Mouse (Mus musculus) skeletal muscle tissue, adult 2 months (tissue): ENCODE measurements around the gene Sept3.
"Not testable (repeated sequence)": the region's sequence is repeated elsewhere in the genome, so short reads cannot be mapped to it uniquely, and the experiment has no call there.

Source experiments
- DNase-seq: peaks from one replicate; pipeline ENCODE4 v3.0.0-alpha.2; 2012; ENCODE audit warnings: low read depth, low spot score

The Sept3 gene

GRCm38 (mm10) chr15:82274593-82274926 lies at the start of gene Sept3:
TSS of gene Sept3 (plus strand) at chr15:82274893.
- DNase-seq: no peak

- no peak for DNase-seq
These were observed 48.9 kb upstream of the Sept3 start for GRCm38 (mm10) chr15:82225769-82226168.

GRCm38 (mm10) chr15:82229542-82230045 lies 45.1 kb upstream of the Sept3 start:
- no peak for DNase-seq

GRCm38 (mm10) chr15:82230098-82230611 lies 44.5 kb upstream of the Sept3 start:
- no peak for DNase-seq

DNA sequence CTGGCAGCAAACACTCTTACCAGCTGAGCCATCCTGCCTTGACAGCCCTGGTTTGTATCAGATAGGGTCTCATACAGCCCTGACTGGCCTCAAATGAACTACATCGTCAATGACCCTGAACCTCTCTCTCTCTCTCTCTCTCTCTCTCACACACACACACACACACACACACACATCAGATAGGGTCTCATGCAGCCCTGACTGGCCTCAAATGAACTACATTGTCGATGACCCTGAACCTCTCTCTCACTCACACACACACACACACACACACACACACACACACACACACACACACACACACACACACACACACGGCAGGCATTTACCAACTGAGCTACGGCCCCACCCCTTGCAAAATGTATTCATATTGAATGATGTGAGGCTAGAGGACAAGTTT lies 43.6 kb upstream of the Sept3 start:
- DNase-seq: no peak

GRCm38 (mm10) chr15:82231591-82232378 lies 42.9 kb upstream of the Sept3 start:
- peak; percentile 61 for DNase-seq

- DNase-seq: no peak
These were observed 42.0 kb upstream of the Sept3 start for GRCm38 (mm10) chr15:82232651-82233050.

- no peak for DNase-seq
These were observed 39.0 kb upstream of the Sept3 start for GRCm38 (mm10) chr15:82235661-82236060.

DNA sequence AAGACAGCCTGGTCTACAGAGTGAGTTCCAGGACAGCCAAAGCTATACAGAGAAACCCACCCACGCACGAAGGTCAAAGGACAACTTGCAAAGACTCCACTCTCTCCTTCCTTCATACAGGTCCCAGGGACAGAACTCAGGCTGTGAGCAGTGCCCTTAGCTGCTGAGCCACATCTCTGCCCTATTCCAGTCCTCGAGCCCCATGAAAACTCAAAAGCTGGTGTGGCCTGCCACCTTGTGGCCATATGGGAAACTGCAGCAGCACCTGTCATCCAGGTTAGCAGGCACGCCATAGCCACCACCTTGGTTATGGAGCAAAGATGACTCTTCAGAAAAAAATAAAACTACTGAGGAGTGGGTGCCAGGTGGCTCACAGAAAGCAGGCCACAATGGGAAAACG lies 38.1 kb upstream of the Sept3 start:
- peak; percentile 67 for DNase-seq

DNA sequence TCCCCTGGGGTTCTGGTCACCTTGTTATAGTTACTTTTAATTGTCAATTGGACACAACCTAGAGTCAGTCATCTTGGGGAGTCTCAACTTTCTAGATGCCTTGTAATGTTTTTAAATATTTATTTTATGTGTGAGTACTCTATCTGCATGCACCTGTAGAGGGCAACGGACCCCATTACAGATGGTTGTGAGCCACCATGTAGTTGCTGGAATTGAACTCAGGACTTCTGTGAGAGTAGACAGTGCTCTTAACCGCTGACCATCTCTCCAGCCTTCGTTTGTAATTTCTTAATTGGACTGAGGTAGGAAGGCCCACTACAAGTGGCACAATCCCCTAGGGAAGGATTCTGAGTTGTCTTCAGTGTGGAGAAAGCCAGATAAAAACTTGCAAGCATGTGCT lies 31.4 kb upstream of the Sept3 start:
- no peak for DNase-seq

- DNase-seq: no peak
These were observed 31.0 kb upstream of the Sept3 start for GRCm38 (mm10) chr15:82243742-82244114.

DNA sequence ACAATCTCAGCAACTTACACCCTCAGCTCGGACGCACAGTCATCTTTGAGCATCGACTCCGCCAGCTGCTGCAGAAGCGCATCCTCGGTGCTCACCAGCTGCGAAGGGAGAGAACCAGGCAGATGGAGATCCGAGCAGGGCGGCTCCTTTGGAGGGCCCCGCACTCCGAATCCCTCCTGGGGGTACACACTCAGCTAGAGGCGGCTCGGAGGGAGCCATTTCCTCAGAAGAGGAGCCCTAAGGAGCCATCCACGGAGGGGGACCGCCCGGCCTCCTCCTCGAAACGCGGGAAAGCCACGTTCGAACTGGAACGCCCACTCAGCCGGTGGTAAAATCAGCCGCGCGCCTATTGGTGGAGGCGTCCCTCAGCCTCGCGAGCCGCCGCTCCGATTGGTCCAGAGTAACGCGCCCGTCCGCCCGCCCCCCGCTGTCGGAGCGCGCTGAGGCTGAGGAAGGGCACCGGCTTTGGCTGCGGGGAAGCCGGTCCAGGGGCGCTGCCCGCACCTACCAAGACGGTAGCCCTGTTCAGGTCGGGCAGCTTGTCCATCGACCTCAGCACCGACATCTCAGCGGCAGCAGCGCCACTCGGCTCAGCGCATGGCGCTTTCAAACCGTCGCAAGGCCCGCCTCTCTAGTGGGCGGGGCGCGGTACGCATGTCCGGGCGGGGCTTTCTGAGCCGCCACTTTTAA lies 30.4 kb upstream of the Sept3 start, which contains the start of gene Cenpm:
Gene Cenpm (minus strand): TSS at position 634 of the 690 bp plus-strand sequence.
- DNase-seq: peak; percentile 70

GRCm38 (mm10) chr15:82244805-82245161 lies 29.9 kb upstream of the Sept3 start:
- not testable (repeated sequence) for DNase-seq

GRCm38 (mm10) chr15:82247131-82247776 lies 27.4 kb upstream of the Sept3 start:
- no peak for DNase-seq

DNA sequence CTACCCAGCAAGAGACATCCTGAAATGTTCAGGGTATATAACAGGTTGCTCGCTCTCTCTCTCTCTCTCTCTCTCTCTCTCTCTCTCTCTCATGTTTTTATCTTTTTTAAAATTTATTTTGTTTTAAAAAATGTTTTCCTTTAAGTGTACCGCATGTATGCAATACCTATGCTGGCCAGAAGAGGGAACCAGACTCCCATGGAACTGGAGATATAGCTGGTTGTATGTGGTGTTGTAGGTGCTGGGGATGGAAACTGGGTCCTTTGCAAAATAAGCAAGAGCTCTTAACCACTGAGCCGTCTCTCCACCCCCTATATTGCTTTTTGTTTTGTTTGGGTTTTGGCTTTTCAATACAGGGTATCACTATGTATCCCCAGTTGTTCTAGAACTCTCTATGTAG lies 23.1 kb upstream of the Sept3 start:
- DNase-seq: no peak

DNA sequence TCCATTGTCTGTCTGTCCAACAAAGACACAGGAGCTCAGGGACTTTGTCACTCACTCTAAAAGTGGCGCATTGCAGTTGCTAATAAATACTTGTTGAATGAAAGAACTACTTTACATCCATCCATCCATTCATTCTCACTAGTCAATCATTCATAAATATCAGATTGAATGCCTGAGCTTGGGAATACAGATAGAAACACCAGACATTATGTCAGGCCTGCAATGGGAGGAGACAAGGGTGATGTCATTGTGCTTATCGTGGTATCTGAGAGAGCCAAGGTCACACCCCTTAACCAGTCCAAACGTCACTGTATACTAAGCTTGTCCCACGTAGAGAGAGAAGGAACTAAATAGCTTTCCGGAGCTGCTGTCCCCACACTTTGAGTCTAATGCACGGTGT lies 22.6 kb upstream of the Sept3 start, which contains the start of gene 1500009C09Rik:
Gene 1500009C09Rik (plus strand): TSS at position 301 of the 400 bp plus-strand sequence.
- DNase-seq: no peak

GRCm38 (mm10) chr15:82255248-82255647 lies 19.4 kb upstream of the Sept3 start:
- no peak for DNase-seq

GRCm38 (mm10) chr15:82255944-82256383 lies 18.7 kb upstream of the Sept3 start:
- no peak for DNase-seq

DNA sequence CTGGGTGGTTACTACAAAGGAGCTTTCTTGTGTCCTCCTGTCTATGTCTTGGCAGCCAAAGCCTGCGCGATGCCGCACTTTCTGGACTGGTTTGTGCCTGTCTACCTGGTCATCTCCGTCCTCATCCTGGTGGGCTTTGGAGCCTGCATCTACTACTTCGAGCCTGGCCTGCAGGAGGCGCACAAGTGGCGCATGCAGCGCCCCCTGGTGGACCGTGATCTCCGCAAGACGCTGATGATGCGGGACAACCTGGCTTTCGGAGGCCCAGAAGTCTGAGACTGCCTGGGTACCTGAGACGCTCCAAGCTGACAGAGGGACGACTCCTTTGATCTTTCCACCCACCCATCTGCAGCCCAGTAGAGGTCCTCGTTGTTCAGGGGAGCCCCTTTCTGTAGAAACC lies 15.2 kb upstream of the Sept3 start:
- peak; percentile 14 for DNase-seq

DNA sequence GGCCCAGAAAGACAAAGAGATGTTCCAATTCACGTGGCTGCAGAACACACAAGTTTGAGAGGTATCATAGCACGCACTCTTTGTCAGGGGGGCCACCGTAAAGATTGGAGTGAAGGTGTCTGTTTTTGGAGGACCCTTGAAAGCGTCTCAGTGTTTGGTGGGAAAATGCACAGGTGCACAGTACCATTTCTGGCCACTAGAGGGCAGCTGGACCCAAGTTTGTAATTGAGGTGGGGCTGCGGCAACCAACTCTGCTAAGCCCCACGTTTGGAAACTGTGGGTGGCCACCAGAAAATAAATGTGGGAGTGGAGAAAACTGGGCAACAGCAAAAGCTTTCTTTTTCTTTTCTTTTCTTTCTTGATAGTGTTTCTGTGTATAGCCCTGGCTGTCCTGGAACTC lies 8.3 kb upstream of the Sept3 start:
- no peak for DNase-seq

- no peak for DNase-seq
These were observed 6.5 kb upstream of the Sept3 start for GRCm38 (mm10) chr15:82268185-82268584.

DNA sequence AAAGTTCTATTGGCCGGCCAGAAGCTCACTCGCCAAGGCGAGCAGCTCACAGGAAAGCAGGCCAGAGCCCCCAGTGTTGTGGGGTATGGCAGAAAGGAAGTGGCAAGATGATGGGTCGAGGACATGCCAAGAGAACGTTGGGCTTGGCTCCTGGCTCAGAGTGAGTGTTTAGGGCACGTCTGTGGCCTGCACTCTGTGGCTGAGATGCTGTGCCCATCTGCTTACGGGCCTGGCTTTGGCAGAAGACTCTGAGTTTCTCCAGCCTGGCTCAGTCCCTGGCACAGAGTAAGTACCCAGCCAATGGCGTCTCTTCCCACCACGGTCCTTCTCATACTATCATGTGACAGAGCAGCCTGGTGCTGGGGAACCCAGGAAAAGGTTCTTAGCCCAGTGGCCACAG lies 5.9 kb upstream of the Sept3 start:
- no peak for DNase-seq
